Mouse (Mus musculus): ENCODE measurements at regions not wholly inside any gene's neighbourhood (a gene's known extent, or its start where the extent isn't known, plus 50 kb on each side); places are given as distances from the start of the nearest gene placed in this dataset.

GRCm38 (mm10) chr8:126812777-126813176, 132.9 kb downstream of the Tomm20 start:
- 0 out of 2 replicates have a peak, but pooled peaks have one; percentile 11 for TF ChIP-seq CTCF (IDR thresholded peaks at IDR 0.05; ENCODE audit: extremely low read depth, insufficient read length, insufficient replicate concordance, low read depth, low read length)
- TF ChIP-seq POLR2A (IDR thresholded peaks at IDR 0.05; ENCODE audit: low read depth, low read length) = no peak

Data from small intestine, adult 2 months (tissue).